8 mouse cellular contexts compared by ENCODE assay signal in genomic region chr14:24486241-24486767, GRCm38 (mm10). TPM values are rescaled to one million over a fixed set of nuclear protein-coding genes. Genes with fewer than 3 reads are reported as not detected.
DNase-seq lines count a peak whose midpoint lies in the region; ATAC-seq and TF ChIP-seq lines count a peak whose summit lies in the region.

No protein-coding gene starts in this region.

- H3K9me3 ChIP-seq in intestine, postnatal 0 days (ENCODE audit: control insufficient read depth), result no peaks in the 10 kb centered on the region

- ATAC-seq in common myeloid progenitor, adult 5-6 weeks (replicated peaks; ENCODE audit: low read depth, poor library complexity, severe bottlenecking), result peak; percentile 5; the same call in 1 of the 2 replicates
- peak; percentile 28 for ATAC-seq in intestine, postnatal 0 days
- peak; percentile 20; the same call in 1 of the 2 replicates for ATAC-seq in megakaryocyte-erythroid progenitor cell, adult 5-6 weeks (replicated peaks; ENCODE audit: low FRiP score, low TSS enrichment, poor library complexity, severe bottlenecking)

- no peaks in the 10 kb centered on the region for H3K27me3 ChIP-seq in intestine, postnatal 0 days (replicated peaks; ENCODE audit: control insufficient read depth, insufficient read depth, low read length)

- no peak for TF ChIP-seq CTCF in layer of hippocampus, adult 2 months (conservative IDR thresholded peaks at IDR 0.05)
- TF ChIP-seq CTCF in intestine, postnatal 0 days (IDR thresholded peaks at IDR 0.05; ENCODE audit: low read depth), result no peak

- WGBS in intestine, postnatal 0 days, result 2% methylated on average over 13 of the region's 13 CpGs

- H3K4me1 ChIP-seq in intestine, postnatal 0 days (replicated peaks; ENCODE audit: control insufficient read depth, insufficient read depth, low read length), result no peaks in the 10 kb centered on the region

- peak overlapping the region; percentile 83 for H3K9ac ChIP-seq in intestine, postnatal 0 days (ENCODE audit: low read depth, low read length)

- no peak for DNase-seq in layer of hippocampus, adult 2 months (ENCODE audit: low spot score in 2 of 2)
- DNase-seq in layer of hippocampus, adult 9-10 months (ENCODE audit: low spot score), result no peak
- DNase-seq in right cerebral cortex, adult 18-20 months, result no peak
- DNase-seq in urinary bladder, adult 2 months (ENCODE audit: low spot score), result no peak
- DNase-seq in frontal cortex, postnatal 10 days (ENCODE audit: low spot score in 2 of 2), result no peak

- peaks cover 28% of the 10 kb centered on the region for H3K36me3 ChIP-seq in intestine, postnatal 0 days (ENCODE audit: control insufficient read depth, insufficient read depth)

- peak overlapping the region; percentile 91 for H3K27ac ChIP-seq in layer of hippocampus, adult 2 months
- peak overlapping the region; percentile 84 for H3K27ac ChIP-seq in intestine, postnatal 0 days (ENCODE audit: low read depth, low read length)

- peak overlapping the region; percentile 75 for H3K4me3 ChIP-seq in layer of hippocampus, adult 2 months
- peak overlapping the region; percentile 88 for H3K4me3 ChIP-seq in intestine, postnatal 0 days (ENCODE audit: low read depth, low read length)

- H3K4me2 ChIP-seq in intestine, postnatal 0 days (replicated peaks; ENCODE audit: low read depth), result peak overlapping the region; percentile 80

RNA-seq across cellular contexts. Expression of gene Polr3a, which starts 0.6 kb away (rescaled TPM):
- 10 to 100 TPM; 37.9 to 38.5 TPM for total RNA-seq in layer of hippocampus, adult 2 months (2021)
- 14.3 and 19.0 TPM in 2 replicates for total RNA-seq in common myeloid progenitor, adult 5-6 weeks (2017)
- 5.1 and 6.6 TPM in 2 replicates for polyA plus RNA-seq in intestine, postnatal 0 days (2015; fragmentation: Nextera tagmentation; extraction: Ambion mirVana)
- 46.0 and 47.5 TPM in 2 replicates for total RNA-seq in megakaryocyte-erythroid progenitor cell, adult 5-6 weeks (2014; fragmentation: Nextera tagmentation)
- total RNA-seq in megakaryocyte-erythroid progenitor cell, adult 5-6 weeks (2017), result 11.6 and 14.8 TPM in 2 replicates
- 11.4 and 12.7 TPM in 2 replicates for polyA plus RNA-seq in urinary bladder, adult 2 months (2012; rRNA removed)

RNA-seq across cellular contexts. Expression of gene Rps24, which starts 0.6 kb away (rescaled TPM):
- 100 to 1,000 TPM; 789 to 821 TPM for total RNA-seq in layer of hippocampus, adult 2 months (2021)
- total RNA-seq in common myeloid progenitor, adult 5-6 weeks (2017), result 5,130 and 6,073 TPM in 2 replicates
- polyA plus RNA-seq in intestine, postnatal 0 days (2015; fragmentation: Nextera tagmentation; extraction: Ambion mirVana), result 766 and 793 TPM in 2 replicates
- total RNA-seq in megakaryocyte-erythroid progenitor cell, adult 5-6 weeks (2014; fragmentation: Nextera tagmentation), result 4,905 and 5,243 TPM in 2 replicates
- 5,044 and 5,586 TPM in 2 replicates for total RNA-seq in megakaryocyte-erythroid progenitor cell, adult 5-6 weeks (2017)
- 3,174 and 4,024 TPM in 2 replicates for polyA plus RNA-seq in urinary bladder, adult 2 months (2012; rRNA removed)
